Mouse (Mus musculus) right cerebral cortex, adult 2 months (tissue): ENCODE data around the gene Hjurp.

Experiments used
- DNase-seq, 2 experiments: peaks; one replicate each; pipeline ENCODE4 v3.0.0; 2021 to 2022; ENCODE audit warnings: low spot score in 2 of 2

Gene Hjurp

DNA sequence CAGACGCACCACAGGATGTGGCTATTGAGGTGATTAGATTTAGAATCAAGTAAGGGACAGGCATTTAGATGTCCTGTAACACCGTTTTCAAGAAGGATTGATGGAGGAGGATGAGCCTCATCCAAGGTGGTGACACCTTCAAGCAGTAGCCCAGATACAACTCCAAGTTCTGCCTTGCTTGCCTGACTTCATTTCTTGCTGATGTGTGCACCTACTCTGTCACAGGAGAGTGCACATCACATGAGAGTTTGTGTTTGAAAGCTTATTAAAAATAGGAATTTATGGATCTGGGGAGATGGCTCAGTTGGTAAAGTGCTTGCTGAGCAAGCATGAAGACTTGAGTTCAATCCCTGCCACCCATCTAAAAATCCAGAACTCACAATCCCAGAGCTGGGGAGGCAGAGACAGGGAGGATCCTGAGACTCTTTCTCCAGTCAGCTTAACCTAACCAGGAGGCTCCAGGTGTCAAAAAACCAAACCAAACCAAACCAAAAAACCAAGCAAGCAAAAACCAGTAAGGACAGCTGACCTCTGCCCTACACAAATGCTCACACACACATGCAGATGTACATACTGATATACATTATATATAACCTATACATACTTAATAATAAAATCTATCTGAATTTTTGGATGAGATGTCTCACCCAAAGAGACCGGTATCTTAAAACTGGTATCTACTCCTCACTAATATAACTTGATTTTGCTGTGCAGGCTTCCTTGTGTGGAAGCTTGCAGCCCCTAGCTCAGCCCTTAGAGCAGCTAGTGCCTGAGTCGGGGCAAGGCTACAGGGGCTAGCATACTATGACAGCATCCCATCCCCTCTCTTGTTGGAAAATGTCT lies 21.5 kb upstream of the Hjurp start:
- DNase-seq: no peak

- no peak for DNase-seq
Observed at GRCm38 (mm10) chr1:88297480-88298258, 20.2 kb upstream of the Hjurp start.

GRCm38 (mm10) chr1:88296171-88296920 lies 18.9 kb upstream of the Hjurp start:
- no peak for DNase-seq

DNA sequence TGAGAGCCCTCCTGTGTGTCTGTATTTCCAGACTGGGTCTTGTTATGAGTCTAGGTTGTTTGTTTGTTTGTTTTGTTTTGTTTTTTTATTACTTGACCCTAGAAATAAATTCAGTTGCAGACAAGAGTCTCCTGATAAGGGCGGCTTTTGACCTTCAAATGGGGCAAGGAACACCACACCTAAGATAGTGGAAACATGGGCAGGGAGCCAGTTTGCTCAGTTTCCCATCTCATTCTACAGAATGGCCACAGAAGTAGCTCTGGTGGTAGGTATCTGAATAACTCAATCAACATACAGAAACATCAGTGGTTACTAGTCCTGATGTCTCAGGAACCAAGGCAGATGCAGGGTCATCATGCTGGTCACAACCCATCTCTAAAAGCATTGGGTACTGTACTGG lies 17.2 kb upstream of the Hjurp start:
- no peak for DNase-seq

- DNase-seq: no peak
Observed at GRCm38 (mm10) chr1:88292057-88292456, 14.6 kb upstream of the Hjurp start.

DNA sequence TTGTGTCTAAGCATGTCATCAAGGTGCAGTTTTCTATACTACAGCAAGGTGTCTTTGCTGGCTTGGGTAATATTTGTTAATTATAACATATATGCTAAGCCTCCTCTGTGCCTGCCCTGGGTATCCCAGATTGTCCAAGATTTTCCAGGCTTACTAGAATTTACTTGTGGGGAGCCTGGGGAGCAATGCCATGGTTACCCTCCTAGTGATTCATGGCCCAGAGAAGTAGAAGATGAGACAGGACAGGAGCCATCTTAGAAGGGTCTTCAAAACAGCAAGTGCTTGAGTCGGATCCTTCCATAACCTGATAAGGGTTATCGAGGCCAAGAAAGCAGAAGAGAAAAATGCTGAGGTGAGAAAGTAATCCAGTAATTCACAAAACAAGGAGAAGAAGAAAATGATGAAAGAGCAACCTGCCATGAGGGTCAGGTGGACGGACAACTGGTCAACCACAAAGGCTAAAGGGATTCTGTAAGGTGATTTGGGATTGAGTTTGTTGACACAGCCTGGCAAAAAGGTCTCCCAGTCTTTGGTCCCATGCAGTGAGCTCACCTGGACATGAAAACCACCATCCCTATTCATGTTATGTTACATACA lies 14.1 kb upstream of the Hjurp start:
- no peak for DNase-seq

GRCm38 (mm10) chr1:88290511-88290910 lies 13.1 kb upstream of the Hjurp start:
- DNase-seq: no peak

- no peak for DNase-seq
Observed at GRCm38 (mm10) chr1:88289917-88290316, 12.5 kb upstream of the Hjurp start.

DNA sequence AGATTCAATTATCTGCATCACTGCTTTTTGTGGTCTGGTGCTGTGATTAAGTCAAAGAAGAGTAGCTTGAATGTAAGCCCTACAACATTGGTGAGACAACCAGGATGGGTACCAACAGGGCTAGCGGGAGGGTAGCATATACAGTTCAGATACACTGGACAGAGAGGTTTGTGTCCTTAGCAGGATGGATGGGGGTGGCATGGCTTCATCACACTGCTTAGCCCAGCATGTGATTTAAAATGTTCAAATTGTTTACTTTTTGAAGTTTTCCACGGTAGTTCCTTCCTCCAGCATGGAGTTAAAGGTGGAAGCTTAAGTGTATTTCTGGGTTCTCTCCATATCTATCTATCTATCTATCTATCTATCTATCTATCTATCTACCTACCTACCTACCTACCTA lies 11.7 kb upstream of the Hjurp start:
- DNase-seq: no peak

DNA sequence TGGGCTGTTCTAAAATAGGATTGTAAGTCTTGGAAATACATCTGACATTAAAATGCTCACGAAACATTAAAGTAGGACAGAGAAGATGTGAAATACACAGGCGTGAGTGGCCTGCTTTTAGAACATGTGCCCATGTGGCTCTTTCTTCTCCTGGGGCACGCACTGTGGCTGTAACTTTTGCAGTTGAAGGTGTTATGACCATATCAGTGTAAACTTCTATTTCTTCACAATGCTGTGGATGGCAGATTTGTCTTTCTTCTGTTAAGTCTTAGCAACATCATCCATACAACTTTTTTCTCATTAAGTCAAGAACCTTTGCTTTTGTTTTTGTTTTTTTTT lies 11.3 kb upstream of the Hjurp start:
- DNase-seq: no peak

GRCm38 (mm10) chr1:88288056-88288788 lies 10.8 kb upstream of the Hjurp start:
- no peak for DNase-seq

- DNase-seq: peak in 1 of 2 experiments; percentile 71
Observed at GRCm38 (mm10) chr1:88287697-88287980, 10.2 kb upstream of the Hjurp start.

DNA sequence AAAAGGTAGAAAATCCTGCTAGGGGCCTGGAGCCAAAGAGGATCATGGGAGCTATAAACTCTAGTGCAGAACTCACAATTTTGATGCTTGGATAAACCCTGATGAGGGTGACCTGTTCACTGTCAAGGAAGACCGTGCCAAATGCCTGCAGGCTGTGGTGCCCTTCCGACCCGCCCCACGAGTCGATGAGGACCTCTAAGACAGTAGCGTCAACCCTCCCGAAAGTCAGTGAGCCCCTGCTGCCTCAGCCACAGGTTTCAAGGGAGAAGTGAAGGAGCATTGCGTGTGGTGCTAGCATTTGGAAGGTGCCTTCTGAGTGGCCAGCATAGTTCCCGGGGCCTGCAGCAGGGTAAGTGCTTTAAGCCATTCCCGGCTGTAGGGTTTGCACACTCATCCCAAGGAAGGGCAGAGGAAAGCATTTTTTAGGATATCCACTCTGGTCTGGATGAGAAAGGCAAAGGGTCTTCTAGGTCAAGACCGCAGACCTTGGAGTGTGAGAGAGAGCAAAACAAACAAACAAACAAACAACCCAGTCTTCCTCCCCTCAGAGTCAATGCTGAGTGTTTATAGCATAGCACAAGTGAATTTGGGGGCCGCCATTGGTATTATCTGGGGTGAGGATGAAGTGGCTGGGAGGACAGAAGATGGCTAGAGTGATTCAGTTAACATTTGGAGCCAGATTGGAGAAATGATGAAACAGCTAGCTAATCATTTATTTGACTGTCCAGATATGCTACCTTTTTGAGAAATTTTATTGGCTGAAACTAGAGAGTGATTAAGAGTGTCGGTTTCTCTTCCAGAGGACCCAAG lies 9.7 kb upstream of the Hjurp start:
- DNase-seq: no peak

GRCm38 (mm10) chr1:88286136-88286845 lies 8.9 kb upstream of the Hjurp start:
- DNase-seq: no peak

GRCm38 (mm10) chr1:88285652-88286051 lies 8.2 kb upstream of the Hjurp start:
- no peak for DNase-seq

DNA sequence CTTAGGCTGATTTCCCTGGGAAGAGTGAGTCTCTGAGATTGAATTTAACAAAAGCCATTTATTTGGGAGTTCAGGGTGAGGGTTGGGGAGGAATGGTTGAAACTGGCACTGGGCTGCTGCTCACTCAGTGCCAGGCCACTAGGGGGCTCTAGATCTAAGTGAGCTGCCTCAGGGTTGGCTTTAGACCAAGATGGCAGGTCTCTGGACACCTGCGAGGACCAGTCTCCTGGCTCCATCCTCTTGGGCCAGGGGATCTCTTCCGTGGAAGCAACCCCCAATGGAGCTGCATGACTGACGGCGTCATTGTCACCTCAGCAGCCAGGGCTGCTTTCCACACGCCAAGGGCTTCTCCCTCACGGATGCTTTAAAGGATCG lies 7.5 kb upstream of the Hjurp start:
- no peak for DNase-seq

DNA sequence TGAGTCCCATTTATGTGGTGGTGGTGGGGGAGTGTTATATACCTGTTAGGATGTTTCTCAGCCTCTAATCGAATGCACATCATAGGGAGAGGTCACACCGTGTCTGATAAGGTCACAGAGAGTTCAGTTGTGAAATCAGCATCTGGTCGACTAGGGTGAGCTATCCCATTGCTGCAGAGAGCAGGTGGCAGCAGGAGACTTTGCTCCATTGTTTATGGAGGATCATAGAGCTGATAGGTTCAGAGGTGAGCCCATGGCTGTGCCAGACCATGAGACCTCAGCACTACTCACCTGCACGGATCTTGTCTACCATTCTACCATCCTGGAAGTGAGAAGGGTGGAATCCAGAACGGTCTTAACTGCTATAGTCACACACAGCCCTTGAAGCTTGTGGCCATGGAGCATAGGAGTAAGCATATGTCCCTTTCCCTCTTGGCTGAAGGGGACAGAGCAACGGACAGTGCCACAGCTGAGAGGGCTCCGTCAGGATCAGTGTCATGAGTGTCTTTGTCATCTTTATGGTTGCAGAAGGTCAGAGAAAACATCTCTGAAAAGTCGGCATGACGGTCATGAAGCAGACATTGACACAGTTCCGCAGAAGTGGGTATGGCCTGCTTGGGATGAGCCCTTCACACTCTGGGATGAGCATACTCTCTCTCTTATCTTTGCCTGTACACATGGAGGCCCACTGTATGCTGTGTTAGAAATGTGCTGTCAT lies 7.0 kb upstream of the Hjurp start:
- no peak for DNase-seq

DNA sequence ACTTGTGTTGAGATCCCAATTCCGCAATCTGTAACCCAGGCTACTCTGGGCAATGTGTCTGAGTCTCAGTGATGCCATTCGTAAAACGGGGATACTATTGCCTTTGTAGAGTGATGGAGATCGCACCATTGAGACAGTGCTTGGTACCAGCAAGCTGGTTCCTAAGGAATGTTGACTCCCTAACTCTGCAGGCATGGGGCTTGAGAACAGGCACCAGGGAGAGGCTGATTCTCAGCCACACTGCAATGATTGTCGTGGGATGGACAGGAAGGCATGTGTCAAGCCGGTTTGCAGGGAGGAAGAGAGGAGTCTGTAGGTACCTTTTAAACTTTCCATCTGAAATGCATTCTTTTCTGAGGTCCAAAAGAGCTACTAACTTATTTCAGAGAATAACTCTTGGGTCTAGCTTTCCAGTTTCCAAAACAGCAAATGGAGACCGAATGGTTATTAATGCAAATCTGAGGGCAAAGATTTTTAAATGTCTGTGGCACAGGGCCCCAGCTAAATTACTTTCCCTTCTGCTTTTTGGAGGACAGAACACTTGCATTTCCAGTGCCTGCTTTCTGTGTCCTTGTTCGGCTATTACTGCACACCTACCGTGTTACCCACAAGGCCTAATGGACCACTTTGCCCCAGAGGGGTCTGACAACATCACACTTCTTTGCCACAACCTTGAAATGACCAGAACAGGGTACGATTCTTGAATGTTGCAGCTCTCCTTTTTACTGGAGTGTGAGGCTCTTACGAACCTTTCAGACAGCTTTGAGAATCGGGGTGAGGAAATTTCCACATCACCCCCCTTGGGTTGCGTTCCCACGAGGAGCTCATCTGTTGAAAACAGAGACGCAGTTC lies 6.2 kb upstream of the Hjurp start:
- no peak for DNase-seq

DNA sequence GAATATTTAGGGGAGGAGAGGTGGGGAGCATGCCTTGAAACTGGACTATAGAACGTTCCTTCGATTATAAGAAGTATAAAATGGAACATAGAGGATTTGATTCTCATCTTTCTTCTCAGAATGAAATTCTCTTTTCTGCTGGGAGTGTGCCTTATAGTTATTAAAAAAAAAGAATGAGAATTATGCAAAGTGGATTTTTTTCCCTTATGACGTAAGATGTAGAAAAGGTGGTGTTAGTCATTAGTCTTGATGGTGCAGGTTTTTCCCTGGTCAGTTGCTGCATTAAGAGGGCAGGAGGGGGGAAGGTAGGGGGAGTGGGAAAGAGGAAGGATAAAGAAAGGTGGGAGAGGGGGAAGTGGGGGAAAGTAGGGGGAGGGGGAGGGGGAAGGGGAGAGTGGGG lies 4.9 kb upstream of the Hjurp start:
- no peak for DNase-seq
